Mouse (Mus musculus): Measurements from ENCODE around the gene Tyk2. TPM values are rescaled to one million over a fixed set of nuclear protein-coding genes. Genes with fewer than 3 reads are reported as not detected.

Gene Tyk2
- polyA plus RNA-seq, 1 experiment from 2014 or later, result 9.5 TPM

DNA sequence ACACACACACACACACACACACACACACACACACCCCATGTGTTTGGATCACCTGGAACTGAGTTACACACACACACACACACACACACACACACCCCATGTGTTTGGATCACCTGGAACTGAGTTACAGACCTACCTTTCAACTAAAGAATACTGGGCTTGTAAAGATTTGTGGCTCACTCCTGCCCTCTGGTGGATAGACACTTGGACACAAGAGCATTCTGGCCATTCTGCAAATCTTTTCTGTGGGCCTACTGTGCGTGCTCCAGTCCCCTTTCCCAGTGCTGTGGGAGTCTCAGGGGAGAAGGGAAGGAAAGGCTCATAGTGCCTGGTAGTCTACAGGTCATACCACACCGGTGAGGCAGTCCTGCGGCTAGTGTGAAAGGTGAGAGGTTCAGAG, 6.2 kb upstream of the Tyk2 start:
- H3K27ac ChIP-seq (ENCODE audit: low read depth, low read length), result no peak overlapping the region
- 54% methylated on average over 3 of the region's 3 CpGs for WGBS
- ATAC-seq, result peak; percentile 9; the same call in 1 of the 2 replicates

DNA sequence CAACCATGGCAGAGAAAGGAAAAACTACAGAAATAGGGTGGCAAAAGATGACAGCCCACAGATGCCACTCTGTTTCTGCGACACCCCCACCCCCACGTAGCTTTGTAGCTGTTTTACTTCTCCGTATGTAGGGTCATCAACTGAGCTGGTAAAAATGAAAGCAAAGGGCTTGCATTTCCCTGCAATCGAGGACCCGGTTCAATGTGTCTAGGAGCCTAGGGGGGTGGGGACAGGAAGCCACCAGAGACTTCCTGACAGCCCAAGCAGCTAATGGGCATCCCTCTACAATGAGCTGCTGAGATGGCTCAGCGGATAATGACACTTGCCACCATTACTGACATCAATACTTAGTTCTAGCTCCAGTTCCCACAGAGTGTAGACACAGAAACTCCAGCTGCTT, 5.4 kb upstream of the Tyk2 start:
- H3K27me3 ChIP-seq (replicated peaks; ENCODE audit: control insufficient read depth, insufficient read depth, low read length), result no peaks in the 10 kb centered on the region
- ATAC-seq, result no peak
- no peak overlapping the region for H3K4me2 ChIP-seq (ENCODE audit: low read length)
- H3K36me3 ChIP-seq (ENCODE audit: control insufficient read depth, insufficient read depth, low read length), result peaks cover 28% of the 10 kb centered on the region
- no peak overlapping the region for H3K27ac ChIP-seq (ENCODE audit: low read depth, low read length)
- H3K9ac ChIP-seq (ENCODE audit: low read depth, low read length), result no peak overlapping the region
- 82% methylated on average over 6 of the region's 6 CpGs for whole genome bisulfite sequencing
- no peak overlapping the region for H3K4me3 ChIP-seq (ENCODE audit: low read length)
- peaks cover 2% of the 10 kb centered on the region; the same call in 1 of the 2 replicates for H3K4me1 ChIP-seq (ENCODE audit: control insufficient read depth, insufficient read depth, low read depth, low read length)
- H3K9me3 ChIP-seq (ENCODE audit: control insufficient read depth, low read length), result no peaks in the 10 kb centered on the region

More for the DNA sequence above, 6.2 kb upstream of the Tyk2 start:
- Histone ChIP-seq H3K4me2 (ENCODE audit: low read length) (no peak overlapping the region), H3K4me3 (ENCODE audit: low read length) (no peak overlapping the region), H3K9me3 (ENCODE audit: control insufficient read depth, low read length) (no peaks in the 10 kb centered on the region), H3K4me1 (ENCODE audit: control insufficient read depth, insufficient read depth, low read depth, low read length) (no peaks in the 10 kb centered on the region), H3K36me3 (ENCODE audit: control insufficient read depth, insufficient read depth, low read length) (peaks cover 32% of the 10 kb centered on the region), H3K9ac (ENCODE audit: low read depth, low read length) (no peak overlapping the region), H3K27me3 (replicated peaks; ENCODE audit: control insufficient read depth, insufficient read depth, low read length) (no peaks in the 10 kb centered on the region)

DNA sequence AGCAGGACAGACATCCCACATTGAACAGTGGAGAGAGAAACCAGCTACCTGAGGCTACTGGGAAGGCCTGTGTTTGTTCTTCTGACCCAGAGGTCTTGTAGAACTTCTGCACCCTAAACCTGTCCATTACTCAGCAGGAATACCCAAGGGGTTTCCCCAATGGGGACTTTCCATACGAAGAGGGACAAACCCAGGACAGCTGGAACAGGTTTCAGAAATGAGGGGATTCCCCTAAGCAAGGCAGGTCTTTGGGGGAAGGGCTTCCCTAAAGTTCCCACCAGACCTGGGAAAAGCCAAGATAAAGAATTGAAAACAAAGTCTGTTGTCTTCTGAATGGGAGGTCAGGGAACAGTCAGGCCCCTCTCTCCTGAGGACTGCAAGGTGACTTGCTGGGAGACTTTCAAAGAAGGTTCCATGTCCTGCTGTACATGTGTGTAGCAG, 4.9 kb upstream of the Tyk2 start:
- H3K4me3 ChIP-seq (ENCODE audit: low read length), result no peak overlapping the region

DNA sequence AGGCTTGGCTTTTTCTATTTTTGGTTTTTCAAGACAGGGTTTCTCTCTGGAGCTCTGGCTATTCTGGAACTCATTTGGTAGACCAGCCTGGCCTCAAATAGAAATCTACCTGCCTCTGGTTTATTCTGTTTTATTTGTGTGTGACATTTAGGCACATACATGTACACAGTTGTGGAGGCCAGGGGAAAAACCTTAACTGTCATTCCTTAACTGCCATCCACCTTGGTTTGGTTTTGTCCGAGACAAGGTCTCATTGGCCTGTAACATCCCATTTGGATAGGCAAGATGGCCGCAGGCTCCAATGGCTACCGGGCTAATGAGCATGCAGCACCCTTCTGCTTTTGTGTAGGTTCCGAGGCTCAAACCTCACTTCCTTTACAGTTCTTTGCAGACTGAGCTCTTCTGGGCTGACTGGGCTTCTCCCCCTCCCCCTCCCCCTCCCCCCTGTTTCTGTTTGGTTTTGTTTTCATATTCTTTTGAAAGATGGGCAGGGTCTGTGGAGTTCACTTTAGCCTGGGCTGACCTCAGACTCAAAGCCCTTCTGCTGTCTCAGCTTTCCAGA, 4.4 kb upstream of the Tyk2 start:
- H3K27ac ChIP-seq (ENCODE audit: low read depth, low read length), result no peak overlapping the region
- H3K9me3 ChIP-seq (ENCODE audit: control insufficient read depth, low read length), result no peaks in the 10 kb centered on the region
- no peak overlapping the region for H3K4me2 ChIP-seq (ENCODE audit: low read length)
- no peak overlapping the region for H3K9ac ChIP-seq (ENCODE audit: low read depth, low read length)
- no peak overlapping the region for H3K4me3 ChIP-seq (ENCODE audit: low read length)
- H3K4me1 ChIP-seq (ENCODE audit: control insufficient read depth, insufficient read depth, low read depth, low read length), result peaks cover 5% of the 10 kb centered on the region
- WGBS, result 71% methylated on average over 4 of the region's 4 CpGs
- peaks cover 18% of the 10 kb centered on the region for H3K36me3 ChIP-seq (ENCODE audit: control insufficient read depth, insufficient read depth, low read length)
- H3K27me3 ChIP-seq (replicated peaks; ENCODE audit: control insufficient read depth, insufficient read depth, low read length), result no peaks in the 10 kb centered on the region
- no peak for ATAC-seq

More for the DNA sequence above, 4.9 kb upstream of the Tyk2 start:
- 71% methylated on average over 1 of the region's 1 CpGs for WGBS
- no peak overlapping the region for H3K27ac ChIP-seq (ENCODE audit: low read depth, low read length)
- H3K4me1 ChIP-seq (ENCODE audit: control insufficient read depth, insufficient read depth, low read depth, low read length), result peaks cover 2% of the 10 kb centered on the region; the same call in 1 of the 2 replicates
- no peak overlapping the region for H3K4me2 ChIP-seq (ENCODE audit: low read length)
- peaks cover 24% of the 10 kb centered on the region for H3K36me3 ChIP-seq (ENCODE audit: control insufficient read depth, insufficient read depth, low read length)
- no peaks in the 10 kb centered on the region for H3K9me3 ChIP-seq (ENCODE audit: control insufficient read depth, low read length)
- no peak overlapping the region for H3K9ac ChIP-seq (ENCODE audit: low read depth, low read length)
- ATAC-seq, result no peak
- H3K27me3 ChIP-seq (replicated peaks; ENCODE audit: control insufficient read depth, insufficient read depth, low read length), result no peaks in the 10 kb centered on the region

DNA sequence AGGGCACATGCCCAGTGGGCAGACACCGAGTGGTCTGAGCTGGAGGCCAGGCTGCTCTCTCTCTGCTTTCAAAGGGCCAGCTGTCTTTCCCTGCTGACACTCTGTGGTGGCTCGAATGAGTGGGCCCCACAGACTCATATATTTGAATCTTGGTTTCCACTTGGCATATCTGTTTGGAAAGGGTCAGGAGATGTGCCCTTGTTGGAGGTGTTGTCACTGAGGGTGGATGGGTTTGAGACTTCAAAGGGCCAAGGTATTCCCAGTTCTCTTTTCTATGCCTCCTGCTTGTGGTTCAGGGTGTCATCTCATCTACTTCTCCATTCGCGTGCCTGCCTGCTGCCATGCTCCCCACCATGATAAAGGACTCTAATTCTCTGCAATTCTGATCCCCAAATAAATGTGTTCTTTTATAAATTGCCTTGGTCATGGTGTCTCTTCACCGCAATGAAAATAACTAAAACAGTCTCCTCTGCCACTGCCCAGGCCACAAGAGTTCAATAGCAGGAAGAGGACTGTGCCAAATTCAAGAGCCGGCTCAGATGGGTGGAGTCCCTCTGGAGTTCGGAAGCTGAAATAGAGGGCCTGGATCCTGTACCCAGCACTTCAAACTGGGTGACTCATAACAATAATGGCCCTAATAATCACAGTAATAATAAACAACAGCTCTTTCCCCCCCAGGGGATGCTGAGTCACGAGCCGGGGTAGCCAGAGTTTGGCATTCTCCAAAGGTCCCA, 3.7 kb upstream of the Tyk2 start:
- 73% methylated on average over 9 of the region's 9 CpGs for WGBS

DNA sequence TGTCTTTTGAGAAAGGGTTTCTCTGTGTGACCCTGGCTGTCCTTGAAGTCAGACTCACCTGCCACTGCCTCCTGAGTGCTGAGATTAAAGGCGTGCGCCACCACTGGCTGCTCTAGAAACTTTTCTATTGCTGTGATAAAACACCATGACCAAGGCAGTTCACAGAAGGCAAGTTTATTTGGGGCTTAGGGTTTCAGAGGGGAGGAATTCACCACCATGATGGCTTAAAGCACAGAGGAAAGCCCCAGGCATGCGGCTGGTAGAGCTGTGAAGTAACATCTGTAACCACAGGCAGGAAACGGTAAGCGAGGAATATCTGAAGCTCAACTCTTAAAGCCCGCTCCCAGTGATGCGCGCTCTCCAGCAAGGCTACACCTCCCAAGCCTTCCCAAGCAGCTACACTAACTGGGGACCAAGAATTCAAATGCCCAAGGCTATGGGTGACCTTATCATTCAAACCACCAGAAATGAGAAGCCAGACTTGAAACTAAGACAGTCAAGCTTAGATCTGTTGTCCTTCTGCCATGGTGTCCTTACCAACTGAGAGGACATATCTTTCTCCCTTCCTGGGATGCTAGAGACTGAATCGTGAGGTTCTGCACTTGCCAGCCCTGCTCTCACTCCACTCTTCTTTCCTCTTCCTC, 2.1 kb upstream of the Tyk2 start:
- no peak overlapping the region for H3K9ac ChIP-seq (ENCODE audit: low read depth, low read length)

More for the DNA sequence above, 3.7 kb upstream of the Tyk2 start:
- Histone ChIP-seq H3K9ac (ENCODE audit: low read depth, low read length) (no peak overlapping the region), H3K36me3 (ENCODE audit: control insufficient read depth, insufficient read depth, low read length) (peaks cover 12% of the 10 kb centered on the region), H3K27me3 (replicated peaks; ENCODE audit: control insufficient read depth, insufficient read depth, low read length) (no peaks in the 10 kb centered on the region), H3K9me3 (ENCODE audit: control insufficient read depth, low read length) (no peaks in the 10 kb centered on the region), H3K4me3 (ENCODE audit: low read length) (no peak overlapping the region), H3K4me1 (ENCODE audit: control insufficient read depth, insufficient read depth, low read depth, low read length) (peaks cover 8% of the 10 kb centered on the region), H3K27ac (ENCODE audit: low read depth, low read length) (no peak overlapping the region), H3K4me2 (ENCODE audit: low read length) (no peak overlapping the region)
- no peak for ATAC-seq

DNA sequence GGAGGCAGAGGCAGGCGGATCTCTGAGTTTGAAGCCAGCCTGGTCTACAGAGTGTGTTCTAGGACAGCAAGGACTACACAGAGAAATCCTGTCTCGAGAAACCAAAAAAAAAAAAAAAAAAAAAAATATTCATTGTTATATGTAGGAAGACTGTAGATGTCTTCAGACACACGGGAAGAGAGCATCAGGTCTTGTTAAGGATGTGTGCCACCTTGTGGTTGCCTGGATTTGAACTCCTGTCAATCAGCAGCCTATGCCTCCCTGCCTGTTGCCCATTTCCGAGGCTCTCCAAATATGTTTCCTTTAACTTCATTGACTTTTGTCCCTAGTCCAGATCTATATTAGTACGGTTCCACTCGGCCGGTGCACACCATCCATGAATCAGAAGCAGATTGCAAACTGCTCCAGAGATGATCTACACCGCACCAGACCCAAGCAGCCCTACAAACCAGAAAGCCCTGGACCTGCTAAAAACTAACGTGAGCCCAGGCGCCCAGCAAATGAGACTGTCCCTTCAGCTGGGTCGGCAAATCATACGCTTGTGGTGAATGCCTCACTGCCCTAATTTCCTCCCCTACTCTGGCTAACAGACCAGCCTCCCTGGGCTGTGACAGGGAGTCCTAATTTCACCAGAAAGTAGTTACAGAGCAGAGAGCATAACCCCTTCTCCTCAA, 1.2 kb upstream of the Tyk2 start:
- WGBS, result 77% methylated on average over 12 of the region's 12 CpGs
- peaks cover 8% of the 10 kb centered on the region for H3K36me3 ChIP-seq (ENCODE audit: control insufficient read depth, insufficient read depth, low read length)
- no peak overlapping the region for H3K4me3 ChIP-seq (ENCODE audit: low read length)
- no peak overlapping the region for H3K9ac ChIP-seq (ENCODE audit: low read depth, low read length)
- no peak overlapping the region for H3K27ac ChIP-seq (ENCODE audit: low read depth, low read length)
- no peaks in the 10 kb centered on the region for H3K27me3 ChIP-seq (replicated peaks; ENCODE audit: control insufficient read depth, insufficient read depth, low read length)
- no peak overlapping the region for H3K4me2 ChIP-seq (ENCODE audit: low read length)
- no peaks in the 10 kb centered on the region for H3K9me3 ChIP-seq (ENCODE audit: control insufficient read depth, low read length)
- ATAC-seq, result no peak
- peaks cover 8% of the 10 kb centered on the region for H3K4me1 ChIP-seq (ENCODE audit: control insufficient read depth, insufficient read depth, low read depth, low read length)

More for the DNA sequence above, 2.1 kb upstream of the Tyk2 start:
- ATAC-seq, result no peak
- Histone ChIP-seq H3K4me3 (ENCODE audit: low read length) (no peak overlapping the region), H3K36me3 (ENCODE audit: control insufficient read depth, insufficient read depth, low read length) (peaks cover 2% of the 10 kb centered on the region; the same call in 1 of the 2 replicates), H3K9me3 (ENCODE audit: control insufficient read depth, low read length) (no peaks in the 10 kb centered on the region), H3K27ac (ENCODE audit: low read depth, low read length) (no peak overlapping the region), H3K4me1 (ENCODE audit: control insufficient read depth, insufficient read depth, low read depth, low read length) (peaks cover 8% of the 10 kb centered on the region), H3K27me3 (replicated peaks; ENCODE audit: control insufficient read depth, insufficient read depth, low read length) (no peaks in the 10 kb centered on the region), H3K4me2 (ENCODE audit: low read length) (no peak overlapping the region)
- 92% methylated on average over 9 of the region's 9 CpGs for WGBS

DNA sequence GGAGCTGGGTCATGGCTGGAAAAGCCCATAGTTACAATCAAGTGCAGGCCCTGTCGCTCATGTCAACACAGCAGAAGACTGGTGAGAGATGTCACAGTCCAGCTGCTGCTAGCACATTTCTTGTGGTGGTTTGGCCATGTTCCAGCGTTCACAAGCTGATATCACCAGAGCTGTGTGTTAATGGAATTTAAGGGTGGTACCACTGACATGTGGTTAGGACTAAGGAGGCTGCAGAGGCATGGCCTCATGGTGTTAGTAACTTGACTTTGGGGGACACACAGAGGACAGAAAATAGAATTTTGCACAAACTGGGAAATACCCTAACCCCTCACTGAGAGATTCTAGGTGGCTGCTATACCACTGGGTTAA, 4.8 kb downstream of the Tyk2 start:
- Histone ChIP-seq H3K4me3 (ENCODE audit: low read length) (no peak overlapping the region), H3K9ac (ENCODE audit: low read depth, low read length) (no peak overlapping the region), H3K27me3 (replicated peaks; ENCODE audit: control insufficient read depth, insufficient read depth, low read length) (no peaks in the 10 kb centered on the region), H3K4me2 (ENCODE audit: low read length) (no peak overlapping the region), H3K27ac (ENCODE audit: low read depth, low read length) (no peak overlapping the region), H3K9me3 (ENCODE audit: control insufficient read depth, low read length) (no peaks in the 10 kb centered on the region), H3K36me3 (ENCODE audit: control insufficient read depth, insufficient read depth, low read length) (peaks cover 26% of the 10 kb centered on the region), H3K4me1 (ENCODE audit: control insufficient read depth, insufficient read depth, low read depth, low read length) (peaks cover 6% of the 10 kb centered on the region)
- ATAC-seq, result no peak
- WGBS, result 80% methylated on average over 2 of the region's 2 CpGs
